Mouse (Mus musculus) layer of hippocampus, adult 18-20 months (tissue): ENCODE measurements around the gene Rab11fip4. TPM values are rescaled to one million over a fixed set of nuclear protein-coding genes. Genes with fewer than 3 reads are reported as not detected.

Experiments
- DNase-seq, 2 experiments: peaks; one replicate each; pipeline ENCODE4 v3.0.0; 2022; ENCODE audit warnings: low spot score in 2 of 2
- microRNA-seq, 2 experiments: library from miRNA; unstranded; fragments of <30 nt; microRNA quantifications; one replicate each; pipeline ENCODE4 v1.2.0; 2021
- total RNA-seq, 2 experiments: library from RNA; stranded (reverse); gene quantifications; 2 replicates each; pipeline ENCODE4 v1.2.3; 2021

Gene Rab11fip4
- total RNA-seq, 2 experiments from 2014 or later: 171 to 175 TPM

GRCm38 (mm10) chr11:79736232-79737006, 145.4 kb downstream of the Rab11fip4 start:
- DNase-seq: no peak

- no peak for DNase-seq
These were observed 146.2 kb downstream of the Rab11fip4 start for GRCm38 (mm10) chr11:79737126-79737697.

DNA sequence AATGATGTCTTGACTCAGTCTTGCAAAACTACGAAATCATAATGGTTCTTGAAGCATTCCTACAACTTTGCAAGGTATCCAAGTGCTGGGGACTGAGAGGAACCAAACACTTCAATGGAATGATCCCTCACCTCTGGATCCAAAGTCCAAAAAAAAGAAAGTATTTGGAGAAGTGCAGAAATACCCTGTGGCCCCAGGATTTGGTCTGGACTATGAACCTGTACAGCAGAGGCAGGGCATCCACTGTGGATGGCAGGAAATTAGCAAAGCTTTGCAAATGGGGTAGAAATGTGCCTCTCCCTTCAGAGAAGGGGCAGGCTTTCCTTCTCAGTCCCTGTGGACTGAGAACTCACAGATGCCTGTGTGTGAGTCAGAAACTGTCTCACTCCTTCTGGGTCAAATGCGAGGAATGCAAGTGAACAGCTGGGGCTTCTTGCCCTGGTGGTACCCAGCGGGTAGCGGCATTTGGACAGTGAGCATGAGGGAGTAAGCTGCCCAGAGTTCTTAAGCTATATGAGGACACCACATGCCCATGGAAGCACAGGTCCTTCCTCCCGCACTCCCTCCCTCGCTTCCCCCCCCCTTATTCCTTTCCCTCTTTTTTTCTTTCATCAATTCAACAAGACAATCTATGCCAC, 147.0 kb downstream of the Rab11fip4 start:
- DNase-seq: no peak

GRCm38 (mm10) chr11:79738725-79739558, 147.9 kb downstream of the Rab11fip4 start:
- DNase-seq: no peak

DNA sequence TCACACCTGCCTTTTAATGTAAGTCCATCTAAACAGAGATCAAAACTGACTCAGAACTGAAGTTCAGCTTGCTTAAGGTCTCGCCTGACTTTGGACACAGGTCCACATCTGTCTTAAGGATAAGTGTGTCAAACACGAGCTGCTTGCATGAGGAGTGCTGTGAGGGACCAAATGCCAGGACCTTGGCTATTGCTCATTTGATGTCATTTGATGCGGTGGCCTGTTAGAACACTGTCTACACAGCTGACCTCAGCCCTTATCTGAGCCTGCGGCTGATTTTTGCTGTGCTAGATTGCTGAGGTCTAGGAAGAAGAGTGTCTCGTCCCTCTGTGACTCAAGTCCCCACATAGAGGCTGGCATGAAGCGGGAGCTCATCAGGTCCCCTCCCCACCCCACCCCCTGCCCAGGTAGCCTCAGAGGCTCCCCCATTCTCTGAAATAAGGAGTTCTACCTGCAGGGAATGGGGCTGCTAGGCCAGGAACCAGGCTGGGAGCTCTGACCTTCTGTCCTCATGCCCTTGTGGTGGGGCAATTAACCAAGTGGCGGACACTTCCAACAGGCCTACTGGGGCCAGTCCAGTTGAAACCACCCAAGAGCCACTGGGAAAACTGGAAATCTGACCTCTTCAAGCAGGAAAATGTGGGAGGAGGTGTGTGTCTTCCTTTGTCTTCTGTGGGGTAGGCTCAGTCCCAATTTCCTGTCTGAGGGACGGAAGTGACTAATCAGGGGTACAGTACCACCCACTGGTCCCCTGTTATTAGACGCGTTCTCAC, 149.9 kb downstream of the Rab11fip4 start:
- no peak for DNase-seq

GRCm38 (mm10) chr11:79746552-79747102, 155.6 kb downstream of the Rab11fip4 start:
- no peak for DNase-seq

Small RNAs within 50 kb of the gene (microRNA-seq; reads per million reads assigned to microRNA genes)
- 32.4 to 34.8 reads per million in 2 experiments for gene Mir193a
- 2.0 to 2.5 reads per million in 2 experiments for gene Mir365-2

Other genes starting within 250 kb of the Rab11fip4 start
- 10 to 100 TPM; 79.7 to 86.5 TPM for gene Omg, start 87.1 kb upstream of the Rab11fip4 start, total RNA-seq
- under 1 TPM; 0.41 to 0.54 TPM for gene Evi2b, start 67.5 kb upstream of the Rab11fip4 start, total RNA-seq
- not detected for gene Evi2, start 60.6 kb upstream of the Rab11fip4 start, total RNA-seq
- gene Evi2a, start 60.6 kb upstream of the Rab11fip4 start, total RNA-seq: 10 to 100 TPM; 28.7 to 29.7 TPM